Mouse (Mus musculus) retina, postnatal 1 day (tissue): ENCODE results near the gene Zfp36l1.

ENCODE experiments used
- DNase-seq: peaks from one replicate; pipeline ENCODE4 v3.0.0-alpha.2; 2012

Gene Zfp36l1

GRCm38 (mm10) chr12:80108896-80109668, 3.7 kb downstream of the Zfp36l1 start:
- peak; percentile 91 for DNase-seq

- DNase-seq, result no peak
Observed at GRCm38 (mm10) chr12:80106896-80107667, 5.7 kb downstream of the Zfp36l1 start.

GRCm38 (mm10) chr12:80106138-80106895, 6.5 kb downstream of the Zfp36l1 start:
- no peak for DNase-seq

- DNase-seq, result no peak
Observed at GRCm38 (mm10) chr12:80103521-80103973, 9.3 kb downstream of the Zfp36l1 start.

GRCm38 (mm10) chr12:80103089-80103488, 9.7 kb downstream of the Zfp36l1 start:
- peak; percentile 11 for DNase-seq

- no peak for DNase-seq
Observed at GRCm38 (mm10) chr12:80098825-80099224, 14.0 kb downstream of the Zfp36l1 start.

GRCm38 (mm10) chr12:80096734-80097133, 16.1 kb downstream of the Zfp36l1 start:
- DNase-seq, result no peak

- DNase-seq, result no peak
Observed at GRCm38 (mm10) chr12:80092787-80093186, 20.0 kb downstream of the Zfp36l1 start.

GRCm38 (mm10) chr12:80091080-80091479, 21.7 kb downstream of the Zfp36l1 start:
- no peak for DNase-seq

- DNase-seq, result no peak
Observed at GRCm38 (mm10) chr12:80090529-80090928, 22.3 kb downstream of the Zfp36l1 start.

GRCm38 (mm10) chr12:80088143-80088542, 24.7 kb downstream of the Zfp36l1 start:
- no peak for DNase-seq

GRCm38 (mm10) chr12:80084446-80085112, 28.2 kb downstream of the Zfp36l1 start:
- no peak for DNase-seq

GRCm38 (mm10) chr12:80083937-80084336, 28.9 kb downstream of the Zfp36l1 start:
- DNase-seq, result peak; percentile 74

GRCm38 (mm10) chr12:80083133-80083821, 29.5 kb downstream of the Zfp36l1 start:
- DNase-seq, result no peak

GRCm38 (mm10) chr12:80082730-80083129, 30.1 kb downstream of the Zfp36l1 start:
- no peak for DNase-seq

GRCm38 (mm10) chr12:80081440-80081839, 31.4 kb downstream of the Zfp36l1 start:
- no peak for DNase-seq

GRCm38 (mm10) chr12:80079937-80080336, 32.9 kb downstream of the Zfp36l1 start:
- no peak for DNase-seq

GRCm38 (mm10) chr12:80074331-80074730, 38.5 kb downstream of the Zfp36l1 start:
- DNase-seq, result no peak

- DNase-seq, result peak; percentile 67
Observed at GRCm38 (mm10) chr12:80070534-80071287, 42.1 kb downstream of the Zfp36l1 start.

GRCm38 (mm10) chr12:80069040-80069439, 43.8 kb downstream of the Zfp36l1 start:
- no peak for DNase-seq

GRCm38 (mm10) chr12:80068016-80068415, 44.8 kb downstream of the Zfp36l1 start:
- no peak for DNase-seq
